Mouse (Mus musculus): ENCODE data around the gene Lin37. TPM values are rescaled to one million over a fixed set of nuclear protein-coding genes. Genes with fewer than 3 reads are reported as not detected.

Gene Lin37
- total RNA-seq (2015): 54.8 and 67.5 TPM in 2 replicates
- total RNA-seq (2017): 27.2 and 39.8 TPM in 2 replicates

- peak; percentile 74 for ATAC-seq (replicated peaks; ENCODE audit: poor library complexity)
Measured at GRCm38 (mm10) chr7:30559443-30559954, at the start of gene Lin37. Gene Lin37 (minus strand): TSS chr7:30559838.

- no peak for ATAC-seq (replicated peaks; ENCODE audit: poor library complexity)
Measured at GRCm38 (mm10) chr7:30608476-30608875, 48.8 kb upstream of the Lin37 start.

- peak; percentile 93 for ATAC-seq (replicated peaks; ENCODE audit: poor library complexity)
Measured at GRCm38 (mm10) chr7:30607706-30608309, 48.2 kb upstream of the Lin37 start.

GRCm38 (mm10) chr7:30604944-30605343 is 45.3 kb upstream of the Lin37 start:
- ATAC-seq (replicated peaks; ENCODE audit: poor library complexity): no peak

- ATAC-seq (replicated peaks; ENCODE audit: poor library complexity): no peak
Measured at GRCm38 (mm10) chr7:30604424-30604823, 44.8 kb upstream of the Lin37 start.

GRCm38 (mm10) chr7:30602583-30602982 is 42.9 kb upstream of the Lin37 start:
- no peak for ATAC-seq (replicated peaks; ENCODE audit: poor library complexity)

GRCm38 (mm10) chr7:30600651-30601050 is 41.0 kb upstream of the Lin37 start:
- no peak for ATAC-seq (replicated peaks; ENCODE audit: poor library complexity)

GRCm38 (mm10) chr7:30599933-30600353 is 40.3 kb upstream of the Lin37 start:
- ATAC-seq (replicated peaks; ENCODE audit: poor library complexity): peak; percentile 99

- ATAC-seq (replicated peaks; ENCODE audit: poor library complexity): no peak
Measured at GRCm38 (mm10) chr7:30598786-30599185, 39.1 kb upstream of the Lin37 start, which contains the start of gene Zbtb32. Gene Zbtb32 (minus strand): TSS chr7:30598909.

GRCm38 (mm10) chr7:30596811-30597210 is 37.2 kb upstream of the Lin37 start:
- ATAC-seq (replicated peaks; ENCODE audit: poor library complexity): no peak

- no peak for ATAC-seq (replicated peaks; ENCODE audit: poor library complexity)
Measured at GRCm38 (mm10) chr7:30596093-30596492, 36.5 kb upstream of the Lin37 start.

- no peak for ATAC-seq (replicated peaks; ENCODE audit: poor library complexity)
Measured at GRCm38 (mm10) chr7:30594510-30595024, 34.9 kb upstream of the Lin37 start.

- ATAC-seq (replicated peaks; ENCODE audit: poor library complexity): no peak
Measured at GRCm38 (mm10) chr7:30593579-30594509, 34.2 kb upstream of the Lin37 start.

GRCm38 (mm10) chr7:30592772-30593423 is 33.3 kb upstream of the Lin37 start:
- ATAC-seq (replicated peaks; ENCODE audit: poor library complexity): no peak

- ATAC-seq (replicated peaks; ENCODE audit: poor library complexity): no peak
Measured at GRCm38 (mm10) chr7:30591605-30591951, 31.9 kb upstream of the Lin37 start.

- no peak for ATAC-seq (replicated peaks; ENCODE audit: poor library complexity)
Measured at GRCm38 (mm10) chr7:30590927-30591604, 31.4 kb upstream of the Lin37 start.

- ATAC-seq (replicated peaks; ENCODE audit: poor library complexity): peak; percentile 65
Measured at GRCm38 (mm10) chr7:30589435-30590301, 30.0 kb upstream of the Lin37 start.

GRCm38 (mm10) chr7:30588676-30589434 is 29.2 kb upstream of the Lin37 start, which contains the start of gene Kmt2b:
Gene Kmt2b (minus strand): TSS chr7:30588726.
- peak; percentile 83 for ATAC-seq (replicated peaks; ENCODE audit: poor library complexity)
